Mouse (Mus musculus) inflammation-experienced regulatory T-cells, adult 6 months (primary cell): ENCODE data around the gene AC140267.1. TPM values are rescaled to one million over a fixed set of nuclear protein-coding genes. Genes with fewer than 3 reads are reported as not detected.

Experiments
- ATAC-seq: one replicate; pipeline ENCODE4 v1.8.0; 2017
- polyA plus RNA-seq, 3 experiments: library from polyadenylated mRNA; unstranded; fragments of 100-300 nt; shearing (Covaris generic); gene quantifications; one replicate each; pipeline ENCODE4 v1.2.1; 2017

Gene AC140267.1
- polyA plus RNA-seq, result 10 to 100 TPM in 1 of 3 experiments, not detected in 2; 10.7 TPM

DNA sequence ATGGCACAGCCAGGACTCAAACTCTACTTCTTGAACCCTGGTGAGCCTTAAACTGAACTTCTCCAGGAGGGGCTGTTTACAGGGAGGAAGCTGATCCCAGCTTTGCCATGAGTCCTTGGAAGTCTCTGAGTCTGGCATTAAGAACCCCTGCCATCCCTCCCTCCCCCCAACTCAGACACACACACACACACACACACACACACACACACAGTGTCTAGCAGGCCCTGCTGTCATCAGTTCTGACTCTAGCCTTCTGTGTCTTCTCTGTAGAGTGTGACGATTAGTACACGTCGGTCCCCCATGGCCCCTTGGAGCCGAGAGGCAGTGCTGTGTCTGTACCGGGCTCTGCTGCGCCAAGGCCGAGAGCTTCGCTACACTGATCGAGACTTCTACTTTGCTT is at the start of gene AC140267.1:
AC140267.1 (plus strand) TSS at position 301 of the 400 bp plus-strand sequence.
- no peak for ATAC-seq

DNA sequence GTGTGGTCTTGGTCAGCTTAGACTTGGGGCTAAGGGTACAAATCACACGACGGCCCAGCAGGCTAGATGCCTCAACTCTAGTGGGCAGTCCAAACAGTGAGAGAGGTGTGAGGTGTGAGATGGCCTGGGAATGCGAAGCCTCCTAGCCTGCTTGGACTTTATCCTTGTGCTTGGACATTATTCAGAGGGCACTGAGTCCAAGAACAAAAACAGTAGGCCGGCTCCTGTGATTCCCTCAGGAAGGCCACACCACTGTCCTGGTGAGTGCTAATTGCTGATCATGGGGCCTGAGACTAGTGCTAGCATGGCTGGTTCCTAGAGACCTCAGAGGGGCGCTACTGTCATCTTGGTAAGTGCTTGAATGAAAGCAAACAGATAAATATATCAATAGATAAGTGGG is 46.7 kb upstream of the AC140267.1 start:
- no peak for ATAC-seq

DNA sequence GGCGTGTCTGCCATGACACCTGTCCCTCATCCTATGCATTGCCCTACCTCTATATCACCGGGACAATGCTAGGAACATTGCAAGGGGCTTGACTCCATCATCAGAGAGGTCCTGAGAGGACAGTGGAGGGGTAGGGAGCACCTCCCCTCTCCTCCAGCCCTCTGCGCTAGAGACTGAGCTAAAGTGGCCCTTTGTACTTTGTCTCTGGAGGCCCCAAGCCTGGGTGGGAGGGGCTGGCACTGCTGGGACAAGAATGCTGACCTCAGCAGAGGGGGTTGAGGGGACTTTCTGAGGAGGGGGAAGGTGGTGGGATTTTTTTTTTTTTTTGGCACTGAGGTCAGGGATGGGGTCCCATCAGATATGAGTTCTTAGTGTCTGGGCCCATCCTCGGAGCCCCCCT is 45.6 kb upstream of the AC140267.1 start:
- ATAC-seq, result no peak

DNA sequence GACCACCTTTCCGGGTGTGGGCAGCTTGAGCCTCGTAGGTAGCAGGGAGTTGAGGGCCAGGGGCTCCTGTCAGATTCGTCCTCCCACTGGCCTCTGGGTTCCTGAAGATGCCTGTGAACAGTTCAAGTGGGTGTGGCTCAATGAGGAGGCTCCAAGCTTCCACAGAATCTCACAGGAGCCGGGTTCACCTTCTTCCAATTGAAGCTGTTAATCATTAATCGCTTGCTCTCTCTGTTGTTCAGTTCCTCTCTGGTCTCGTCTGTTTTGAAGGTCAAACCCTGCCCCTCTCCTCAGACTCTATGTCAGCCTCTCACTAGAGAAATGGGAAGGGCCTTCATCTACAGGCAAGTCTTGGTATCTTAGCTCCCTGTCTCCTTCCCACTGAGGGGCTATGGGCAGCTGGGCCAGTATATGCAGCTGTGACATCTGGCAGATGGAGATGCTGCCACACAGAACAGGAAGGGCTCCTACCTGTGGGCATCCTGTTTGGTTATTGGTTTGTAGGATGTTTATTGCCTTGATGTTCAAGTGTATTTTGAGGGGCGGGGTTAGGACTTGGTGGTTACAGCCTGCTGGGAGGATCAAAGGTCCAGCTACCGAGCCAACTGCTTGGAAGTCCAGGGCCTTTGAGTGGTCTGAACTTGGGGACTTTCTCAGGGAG is 43.9 kb upstream of the AC140267.1 start:
- ATAC-seq, result peak; percentile 77

DNA sequence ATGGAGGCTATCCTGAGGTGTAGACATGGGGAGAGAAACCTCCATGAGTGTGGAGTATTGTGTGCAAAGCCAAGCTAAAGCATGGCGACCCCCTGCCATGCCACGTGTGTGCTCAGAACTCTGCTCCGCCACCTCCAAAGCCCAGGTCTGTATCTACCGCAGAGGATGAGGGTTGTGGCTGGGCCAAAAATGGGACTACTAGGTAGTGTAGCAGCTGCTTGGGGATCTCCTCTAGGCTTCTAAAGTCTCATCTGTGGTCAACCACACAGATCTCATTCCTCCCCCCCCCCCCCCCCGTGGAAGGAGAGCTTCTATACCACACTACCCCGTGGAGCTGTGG is 43.4 kb upstream of the AC140267.1 start:
- ATAC-seq, result peak; percentile 82

DNA sequence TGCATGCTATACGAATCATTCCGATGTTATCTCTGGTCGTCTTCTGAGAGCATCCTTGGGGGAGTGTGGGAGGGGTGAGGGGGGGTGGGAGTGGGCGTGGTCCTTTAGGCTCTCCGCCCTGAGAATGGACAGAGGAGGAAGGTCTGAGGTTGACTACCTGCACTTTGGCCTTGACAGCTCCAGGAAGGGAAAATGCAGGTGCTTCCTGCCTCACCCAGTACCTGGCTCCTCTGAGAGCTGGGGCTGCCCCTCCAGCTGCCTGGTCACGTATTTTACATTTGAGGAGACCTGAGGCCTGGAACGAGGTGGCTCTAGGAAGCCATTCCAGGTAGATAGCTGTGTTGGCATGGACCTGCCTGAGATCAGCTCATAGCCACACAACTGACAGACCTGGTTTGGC is 42.8 kb upstream of the AC140267.1 start:
- ATAC-seq, result no peak

DNA sequence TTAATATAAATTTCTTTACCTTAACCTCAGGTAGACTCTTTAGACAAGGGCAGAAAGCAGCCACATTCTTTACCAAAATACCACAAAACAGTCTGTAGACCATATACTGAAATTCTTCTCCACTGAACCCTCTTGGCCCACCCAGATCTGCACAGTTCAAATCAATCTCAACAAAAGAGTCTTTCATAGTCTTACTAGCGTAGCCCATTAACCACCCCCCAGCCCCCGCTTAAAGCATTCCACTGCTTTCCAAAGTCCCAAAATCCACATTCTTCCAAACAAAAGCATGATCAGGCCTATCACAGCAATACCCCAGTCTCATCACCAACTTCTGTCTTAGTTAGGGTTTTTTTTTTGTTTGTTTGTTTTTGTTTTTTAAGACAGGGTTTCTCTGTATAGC is 36.1 kb upstream of the AC140267.1 start:
- no peak for ATAC-seq

DNA sequence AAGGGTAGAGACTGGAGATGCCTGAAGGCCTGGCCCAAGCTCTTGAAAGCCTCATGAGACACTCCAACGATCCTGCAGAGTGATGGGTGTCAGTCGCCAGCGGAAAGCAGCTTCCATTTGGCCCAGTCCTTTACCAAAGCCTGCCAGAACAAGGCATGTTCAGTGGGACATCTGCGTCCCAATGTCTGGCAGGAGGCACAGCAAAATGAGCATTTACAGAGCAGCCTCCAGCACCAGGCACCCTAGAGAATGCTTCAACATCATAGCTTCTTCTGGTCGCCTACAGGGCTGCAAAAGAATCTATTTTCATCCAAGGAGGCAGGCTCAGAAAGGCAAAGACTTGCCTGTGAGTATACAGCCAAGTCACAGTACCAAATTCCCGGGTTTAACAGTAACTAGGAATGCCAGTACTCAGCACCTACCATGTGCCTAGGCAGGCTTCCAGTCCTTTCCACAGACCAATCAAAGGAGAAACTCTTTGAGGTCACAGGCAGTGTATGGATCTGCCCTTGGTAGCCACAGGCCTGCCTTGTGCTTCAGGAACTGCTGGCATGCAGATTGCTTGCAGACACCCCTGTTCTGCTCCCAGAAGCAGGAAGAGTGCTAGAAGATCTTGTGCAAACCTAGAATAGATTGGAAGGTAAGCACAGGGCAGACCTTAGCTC is 33.4 kb upstream of the AC140267.1 start:
- ATAC-seq, result no peak

DNA sequence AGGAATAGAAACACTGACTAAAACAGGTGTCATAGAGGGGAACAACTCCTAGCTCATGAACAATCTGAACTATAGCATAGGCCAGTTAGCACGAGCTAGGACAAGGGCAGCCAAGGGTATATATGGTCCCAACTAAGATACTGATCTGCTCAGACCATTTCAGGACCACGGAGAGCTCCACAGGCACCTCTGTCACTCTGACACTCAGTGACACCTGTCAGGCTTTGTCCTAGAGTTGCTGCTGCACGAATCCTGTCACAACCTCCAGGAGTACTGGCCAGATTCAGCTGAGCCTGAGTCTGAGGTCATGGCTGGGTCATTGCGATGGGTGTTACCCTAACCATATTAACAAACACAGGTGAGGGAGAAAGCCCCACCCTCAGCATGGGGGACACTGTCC is 32.2 kb upstream of the AC140267.1 start:
- ATAC-seq, result no peak

DNA sequence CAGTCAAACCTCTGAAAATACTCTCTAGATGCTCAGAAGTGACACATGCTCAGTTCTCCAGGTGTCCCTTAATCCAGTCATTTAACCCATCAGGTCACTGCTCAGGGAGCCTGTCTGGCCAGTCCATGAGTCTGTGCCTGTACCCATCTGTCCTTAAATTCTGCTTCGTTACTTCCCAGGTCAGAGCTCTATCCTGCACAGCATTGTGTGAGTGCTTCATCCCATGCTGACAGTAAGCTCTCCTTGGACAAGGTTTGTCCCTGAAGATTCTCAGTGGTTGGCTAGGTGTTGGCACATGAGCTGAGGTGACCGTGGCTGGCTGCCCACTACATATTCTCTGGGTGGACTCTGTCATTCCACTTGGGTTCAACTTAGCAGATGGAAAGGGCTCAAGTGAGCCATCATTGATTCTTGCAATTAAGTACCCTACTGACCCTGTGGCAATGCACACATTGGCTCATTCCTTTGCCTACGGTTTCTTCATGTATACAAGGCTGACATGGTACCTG is 29.5 kb upstream of the AC140267.1 start:
- ATAC-seq, result no peak

DNA sequence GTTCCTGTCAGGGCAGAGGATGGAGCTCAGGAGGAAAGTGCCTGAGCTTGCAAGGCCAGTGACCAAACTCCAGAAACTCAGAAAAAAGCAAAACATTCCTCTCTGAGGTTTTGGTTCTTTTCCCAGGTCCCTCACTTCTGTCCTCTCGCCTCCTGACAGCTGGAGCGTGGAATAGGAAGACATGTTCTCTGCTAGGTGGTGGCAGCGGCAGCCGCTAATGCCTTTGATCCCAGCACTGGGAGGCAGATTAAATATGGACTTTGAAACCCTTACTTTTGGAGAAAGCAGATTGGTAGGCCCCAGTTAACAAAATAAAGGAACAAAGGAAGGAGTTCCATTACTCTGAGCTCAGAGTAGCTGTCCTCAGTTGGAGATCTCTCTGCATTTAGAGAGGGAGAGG is 27.2 kb upstream of the AC140267.1 start:
- ATAC-seq, result no peak

DNA sequence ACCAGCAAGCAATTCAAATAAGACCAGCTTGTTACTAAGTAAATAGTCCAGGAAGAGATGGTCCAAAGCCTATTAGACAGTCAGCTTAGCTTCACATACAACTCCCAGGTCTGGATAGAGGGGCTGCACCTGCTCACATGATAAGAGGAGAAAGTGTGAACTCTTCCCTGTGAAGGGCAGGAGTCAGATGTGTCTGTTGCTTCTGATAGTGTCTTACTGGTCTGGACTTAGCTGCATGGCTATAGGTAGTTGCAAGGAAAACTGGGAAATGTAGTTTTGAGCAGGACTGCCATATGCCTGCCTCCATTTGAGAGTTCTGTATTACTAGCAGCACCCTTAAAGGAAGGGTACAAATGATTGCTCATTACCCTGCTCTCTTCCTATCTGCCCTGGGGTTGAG is 21.9 kb upstream of the AC140267.1 start:
- ATAC-seq, result no peak

DNA sequence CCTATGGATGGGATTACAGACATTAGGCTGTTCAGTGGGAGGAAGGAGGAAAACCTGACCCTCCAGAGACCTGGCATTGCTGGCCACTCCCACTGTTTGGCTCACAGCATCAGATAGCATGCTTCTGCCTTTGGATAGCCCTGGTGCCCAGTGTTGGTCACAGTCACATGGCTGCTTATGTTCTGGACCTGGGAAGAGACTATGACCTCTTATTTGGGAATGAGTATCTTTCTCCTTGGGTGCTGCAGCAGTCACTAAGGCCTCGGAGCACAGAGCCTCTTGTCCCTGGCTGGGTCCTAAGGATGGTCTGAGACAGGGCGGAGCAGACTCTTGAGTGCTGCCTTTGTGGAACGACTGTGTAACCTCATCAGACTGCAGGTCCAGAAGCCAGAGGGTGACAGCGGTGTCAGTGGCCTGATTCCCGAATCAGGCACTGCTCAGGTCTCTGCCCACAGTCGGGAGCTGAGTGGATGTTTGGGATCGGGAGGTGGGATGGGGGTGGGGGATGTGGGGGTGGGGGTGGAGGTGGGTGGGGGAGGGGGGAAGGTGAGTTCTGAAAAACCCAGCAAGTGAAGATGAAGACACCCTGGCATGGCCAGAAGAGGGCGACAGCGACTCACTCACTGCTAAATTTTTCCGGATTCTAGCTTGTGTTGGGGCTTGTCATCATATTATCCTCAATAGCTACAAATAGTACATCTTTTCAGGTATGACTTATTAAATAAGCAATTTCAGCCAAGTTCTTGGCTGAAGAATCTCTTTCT is 19.7 kb upstream of the AC140267.1 start:
- no peak for ATAC-seq

DNA sequence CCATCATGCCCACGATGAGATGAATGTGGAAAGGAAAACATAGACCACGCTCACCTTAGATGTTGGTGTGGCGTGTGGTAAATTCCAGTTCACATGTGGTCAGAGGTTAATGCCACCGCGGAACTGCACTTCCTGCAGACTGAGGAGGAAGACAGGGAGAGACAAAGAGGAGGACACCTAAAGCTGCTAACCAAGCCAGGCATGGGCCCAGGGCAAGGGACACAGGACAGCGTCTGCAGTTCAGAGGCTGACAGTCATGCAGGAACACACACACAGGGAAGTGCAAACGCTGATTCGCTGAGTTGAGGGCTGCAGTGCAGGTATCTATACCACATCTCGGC is 19.2 kb upstream of the AC140267.1 start:
- no peak for ATAC-seq

DNA sequence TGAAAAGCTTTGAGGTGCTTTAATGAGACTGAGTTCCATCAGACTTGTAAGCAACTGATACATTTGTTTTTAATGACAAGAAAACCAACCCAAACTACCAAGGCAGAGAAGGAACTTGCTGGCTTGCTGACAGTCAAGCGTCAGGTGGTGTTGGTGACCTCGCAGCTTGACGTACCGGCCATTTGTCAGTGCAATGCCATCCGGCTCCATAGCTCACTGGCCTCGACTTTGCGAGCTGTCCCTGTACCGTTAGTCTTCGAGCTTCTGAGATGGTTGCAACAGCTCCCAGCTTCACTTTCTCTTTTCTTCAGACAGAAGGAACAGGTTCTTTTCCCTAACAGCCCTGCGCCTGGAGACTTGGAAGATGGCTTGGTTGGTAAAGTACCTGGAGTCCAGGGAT is 18.2 kb upstream of the AC140267.1 start:
- ATAC-seq, result no peak

DNA sequence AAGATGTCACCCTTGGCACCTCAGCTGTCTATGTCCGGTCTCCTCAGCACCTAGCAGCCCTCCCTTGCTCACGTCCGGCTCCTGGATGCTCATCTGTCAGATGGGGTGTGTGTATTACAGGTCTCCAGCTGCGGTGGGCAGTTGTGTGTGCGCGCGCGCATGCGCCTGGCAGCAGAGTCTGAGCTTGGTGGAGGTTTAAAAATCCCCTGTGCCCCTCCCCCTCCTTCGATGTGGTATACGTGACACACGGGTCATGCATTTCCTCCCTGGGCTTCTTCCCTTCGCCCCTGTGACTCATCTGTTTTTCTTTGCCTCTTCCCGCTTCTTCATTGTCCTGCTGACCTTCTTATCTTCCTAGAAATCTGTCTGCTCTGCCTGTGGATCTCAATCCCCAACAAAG is 16.4 kb upstream of the AC140267.1 start:
- ATAC-seq, result peak; percentile 79

DNA sequence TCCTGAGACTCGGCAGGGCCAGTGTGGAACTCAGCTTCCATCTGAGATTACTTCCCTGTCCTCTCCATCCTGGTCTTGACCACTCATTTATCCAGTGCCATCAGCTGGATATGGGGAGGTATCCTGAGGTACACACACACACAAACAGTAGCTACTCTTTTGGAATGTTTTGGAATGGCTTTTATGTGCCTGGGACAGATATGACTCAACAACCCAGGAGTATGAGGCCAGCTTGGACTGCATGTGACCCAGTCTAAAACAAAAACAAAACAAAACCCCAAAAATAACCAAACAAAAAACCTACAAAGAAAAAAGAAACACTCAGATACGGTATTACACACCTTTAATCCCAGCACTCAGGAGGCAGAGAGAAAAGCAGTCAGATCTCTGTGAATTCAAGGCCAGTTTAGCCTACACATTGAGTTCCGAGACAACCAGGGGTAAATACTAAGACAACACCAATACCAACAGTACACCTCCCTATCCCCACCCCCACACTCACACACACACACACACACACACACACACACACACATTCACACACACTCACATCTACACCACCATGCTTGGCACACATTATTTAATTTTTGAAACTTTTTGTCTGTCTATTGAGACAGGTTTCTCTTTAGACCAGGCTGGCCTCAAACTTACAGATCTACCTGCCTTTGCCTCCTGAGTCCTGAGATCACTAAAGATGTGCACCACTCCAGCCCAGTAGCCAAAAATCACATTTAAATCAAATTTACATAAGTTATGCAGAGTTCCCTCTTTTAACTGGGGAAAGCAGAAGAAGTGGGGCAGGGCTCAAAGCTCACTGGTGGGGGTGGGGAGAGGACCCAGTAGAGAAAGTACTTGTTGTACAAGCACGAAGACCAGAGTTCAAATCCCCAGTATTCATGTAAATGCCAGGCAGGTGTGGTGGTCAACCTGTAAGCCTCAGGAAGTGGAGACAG is 15.7 kb upstream of the AC140267.1 start:
- ATAC-seq, result no peak

DNA sequence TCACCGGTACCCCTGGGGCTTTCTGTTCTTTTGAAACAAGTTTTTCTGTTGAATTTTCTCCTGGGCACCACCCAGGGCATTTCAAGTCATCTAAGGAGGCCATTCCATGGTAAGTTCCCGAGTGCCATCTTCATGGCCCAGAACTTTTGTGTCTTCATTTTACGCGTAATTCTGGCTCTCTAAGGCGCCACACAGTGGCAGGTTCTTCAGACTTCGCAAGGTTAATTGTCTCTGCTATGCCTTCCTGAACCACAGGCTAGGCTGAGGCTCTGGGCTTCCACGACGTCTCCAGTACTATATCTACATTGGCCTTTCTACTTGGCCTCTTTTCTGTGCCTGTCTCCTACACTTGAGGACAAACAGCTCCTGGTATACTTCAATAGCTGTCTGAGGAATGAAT is 14.6 kb upstream of the AC140267.1 start:
- no peak for ATAC-seq

DNA sequence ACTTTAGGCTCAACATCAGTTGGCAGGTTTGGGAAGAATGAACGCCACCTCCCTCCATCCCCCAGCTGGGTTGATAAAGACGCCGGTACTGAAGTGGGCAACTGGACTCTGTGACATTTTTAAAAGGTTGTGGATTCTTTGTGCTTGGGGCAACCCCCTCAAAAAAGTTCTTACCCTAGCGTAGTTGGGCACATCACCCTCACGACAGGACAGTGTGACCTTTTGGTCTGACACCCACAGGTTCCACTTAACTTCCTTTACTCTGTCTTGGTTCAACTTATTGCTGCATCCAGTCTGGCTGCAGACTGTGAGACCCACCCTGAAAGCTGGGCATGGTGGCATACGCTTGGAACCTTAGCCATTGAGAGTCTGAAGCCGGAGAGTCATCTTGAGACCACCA is 11.9 kb upstream of the AC140267.1 start:
- ATAC-seq, result no peak

DNA sequence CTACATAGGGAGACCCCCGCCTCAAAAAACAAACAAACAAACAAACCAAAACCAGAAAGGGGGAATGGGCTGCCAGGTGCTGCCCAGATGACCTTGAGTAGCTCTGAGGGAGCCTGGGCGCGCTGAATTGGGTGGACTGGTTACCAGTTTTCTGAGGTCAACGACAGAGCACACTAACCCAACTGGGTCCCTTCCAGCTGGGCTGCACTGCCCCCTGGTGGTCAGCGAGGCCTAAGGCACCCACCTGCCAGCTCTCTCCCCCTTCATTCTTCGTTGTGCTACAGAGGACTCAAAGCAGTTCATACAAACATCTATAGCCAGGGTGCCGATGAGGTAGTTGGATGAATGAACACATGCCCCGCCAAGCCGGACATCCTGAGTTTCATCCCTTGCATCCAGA is 10.4 kb upstream of the AC140267.1 start:
- ATAC-seq, result peak; percentile 73

DNA sequence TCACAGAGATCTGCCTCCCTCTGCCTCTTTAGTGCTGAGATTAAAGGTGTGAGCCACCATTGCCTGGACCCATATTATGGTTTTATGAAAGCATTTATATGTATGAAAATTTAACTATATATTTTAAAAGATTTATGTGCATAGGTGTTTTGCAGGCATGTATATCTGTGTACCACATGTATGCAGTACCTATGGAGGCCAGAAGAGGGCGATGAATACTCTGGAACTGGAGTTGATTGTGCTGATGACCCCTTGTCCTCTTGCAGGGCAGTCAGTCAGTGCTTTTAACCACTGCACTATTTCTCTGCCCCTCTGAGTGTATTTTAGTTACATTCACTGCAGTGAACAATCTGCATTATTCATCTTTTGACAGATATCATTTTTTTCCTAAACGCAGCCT is 9.8 kb upstream of the AC140267.1 start:
- ATAC-seq, result no peak

DNA sequence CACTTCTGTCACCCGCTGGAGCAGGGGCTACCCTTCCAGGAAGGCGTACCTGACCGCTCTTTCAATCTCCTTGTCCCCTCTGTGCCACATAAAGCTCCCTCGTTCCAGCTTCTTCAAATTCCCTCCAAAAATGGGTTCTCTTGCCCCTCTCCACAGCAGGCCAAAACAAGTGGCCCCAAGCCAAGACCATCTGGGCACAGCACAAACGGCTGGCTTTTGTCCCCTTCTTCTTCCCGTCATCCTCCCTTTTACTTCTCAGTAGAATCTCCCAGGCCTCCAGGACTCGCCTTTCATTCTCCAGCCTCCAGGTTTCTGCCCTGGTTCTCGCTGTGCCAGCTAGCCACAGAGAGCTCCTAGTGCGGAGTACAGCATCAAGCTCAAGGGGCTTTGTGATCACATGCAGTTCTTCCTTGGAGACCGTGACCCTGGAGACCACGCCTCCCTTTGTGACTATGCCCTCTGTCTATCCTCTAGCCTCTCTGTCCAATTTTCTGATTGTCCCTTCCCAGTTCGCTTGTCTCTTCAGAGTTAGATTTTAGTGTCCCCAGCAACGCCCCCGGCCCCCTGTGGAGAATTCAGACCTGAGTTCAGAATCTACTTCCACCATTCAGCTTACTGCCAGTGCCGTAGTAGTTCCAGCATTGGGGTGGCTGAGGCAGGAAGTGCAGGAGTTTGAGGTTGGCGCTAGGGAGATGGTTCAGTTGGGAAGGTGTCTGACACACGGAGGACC is 7.4 kb upstream of the AC140267.1 start:
- no peak for ATAC-seq
